Mouse (Mus musculus): ENCODE measurements around the gene Akt1s1.

The Akt1s1 gene

DNA sequence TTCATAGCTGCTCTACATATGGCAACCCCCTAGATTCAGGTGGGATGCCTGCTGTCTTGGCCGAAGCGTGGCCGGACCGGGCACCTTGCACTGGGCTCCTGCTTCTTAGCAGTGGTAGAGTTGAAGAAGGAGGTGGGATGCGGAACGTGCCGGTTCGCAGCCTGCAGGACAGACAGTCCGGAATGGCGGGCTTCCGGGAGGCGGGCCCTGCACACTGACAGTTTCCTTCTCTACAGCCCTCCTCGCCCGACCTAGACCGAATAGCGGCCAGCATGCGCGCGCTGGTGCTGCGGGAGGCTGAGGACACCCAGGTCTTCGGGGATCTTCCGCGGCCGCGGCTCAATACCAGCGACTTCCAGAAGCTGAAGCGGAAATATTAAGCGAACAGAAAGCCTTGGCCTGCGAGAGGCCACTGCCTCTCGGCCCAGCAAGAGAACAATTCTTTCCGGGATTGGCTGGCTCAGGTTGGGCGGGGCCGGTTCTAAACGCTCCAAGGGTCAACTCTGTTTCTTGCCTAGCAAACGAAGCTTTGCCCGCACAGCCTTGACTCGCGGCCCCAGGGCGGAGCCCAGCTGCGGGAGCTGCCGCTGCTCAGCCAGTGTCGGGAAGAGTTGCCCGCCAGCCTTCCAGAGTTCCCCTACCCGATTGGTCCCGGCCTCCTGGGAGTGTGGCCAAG is 5.7 kb downstream of the Akt1s1 start:
- DNase-seq, result peak; percentile 90 to 95

GRCm38 (mm10) chr7:44855036-44855435 is 6.2 kb downstream of the Akt1s1 start:
- DNase-seq, result no peak

- no peak for DNase-seq
Measured at GRCm38 (mm10) chr7:44856265-44856916, 7.6 kb downstream of the Akt1s1 start.

GRCm38 (mm10) chr7:44857042-44857552 is 8.3 kb downstream of the Akt1s1 start, which contains the start of gene Pnkp:
TSS of gene Pnkp (plus strand) at chr7:44857139.
- peak; percentile 91 to 92 for DNase-seq

- peak; percentile 57 to 64 for DNase-seq
Measured at GRCm38 (mm10) chr7:44857905-44858304, 9.1 kb downstream of the Akt1s1 start.

DNA sequence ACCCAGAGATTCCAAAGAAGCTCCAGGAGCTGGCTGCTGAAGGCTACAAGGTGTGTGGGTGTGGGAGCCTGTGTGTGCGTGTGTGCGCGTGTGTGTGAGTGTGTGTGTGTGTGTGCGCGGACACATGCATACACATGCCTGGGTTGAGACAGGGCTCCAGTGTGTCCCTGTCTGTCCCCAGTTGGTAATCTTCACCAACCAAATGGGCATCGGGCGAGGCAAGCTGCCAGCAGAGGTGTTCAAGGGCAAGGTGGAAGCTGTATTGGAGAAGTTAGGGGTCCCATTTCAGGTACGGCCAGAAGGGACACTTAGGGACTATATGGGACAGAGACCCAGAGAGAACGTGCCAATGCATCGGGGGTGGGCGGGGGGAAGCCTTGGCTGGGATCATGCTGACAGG is 11.1 kb downstream of the Akt1s1 start:
- no peak for DNase-seq

- peak; percentile 82 to 83 for DNase-seq
Measured at GRCm38 (mm10) chr7:44860576-44861428, 12.0 kb downstream of the Akt1s1 start.

DNA sequence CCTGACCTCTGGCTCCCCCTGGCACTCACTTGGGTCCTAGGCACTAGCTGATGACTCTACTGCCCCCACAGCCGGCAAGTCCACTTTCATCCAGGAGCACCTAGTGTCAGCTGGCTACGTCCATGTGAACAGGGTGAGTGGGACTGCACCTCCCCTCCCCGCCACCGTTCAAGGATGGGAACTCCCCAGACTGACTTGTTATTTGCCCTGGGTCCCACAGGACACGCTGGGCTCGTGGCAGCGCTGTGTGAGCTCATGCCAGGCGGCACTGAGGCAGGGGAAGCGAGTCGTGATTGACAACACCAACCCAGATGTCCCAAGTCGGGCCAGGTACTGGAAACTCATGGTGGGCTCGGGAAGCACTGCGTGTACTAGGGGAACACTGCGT is 12.6 kb downstream of the Akt1s1 start:
- DNase-seq, result no peak

- DNase-seq, result no peak
Measured at GRCm38 (mm10) chr7:44862434-44862833, 13.6 kb downstream of the Akt1s1 start.

- DNase-seq, result no peak
Measured at GRCm38 (mm10) chr7:44863210-44863609, 14.4 kb downstream of the Akt1s1 start.

DNA sequence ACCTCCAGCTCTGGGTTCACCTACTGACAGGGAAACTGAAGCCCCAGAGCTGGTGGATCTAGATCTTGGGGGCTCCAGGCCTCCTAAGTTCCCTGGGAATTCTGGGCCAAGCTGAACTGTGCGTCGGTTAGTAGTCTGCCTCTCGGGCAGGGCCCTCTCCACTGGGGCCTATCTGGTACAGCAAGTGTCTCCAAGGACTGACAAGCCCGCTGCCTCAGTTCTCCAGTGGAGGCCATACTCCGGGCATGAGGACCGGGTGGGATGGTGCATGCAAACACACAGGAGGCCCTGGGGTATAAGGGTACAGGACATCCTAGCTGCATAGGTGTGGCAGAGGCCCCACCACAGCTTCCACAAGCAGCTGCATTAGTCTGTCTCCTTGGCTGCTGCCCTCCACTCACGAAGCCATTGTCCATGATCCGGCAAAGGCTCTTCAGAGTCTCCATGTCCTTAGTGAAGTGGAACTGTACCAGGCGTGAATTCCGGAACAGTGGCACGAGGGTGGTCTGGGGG is 15.2 kb downstream of the Akt1s1 start:
- DNase-seq, result no peak

DNA sequence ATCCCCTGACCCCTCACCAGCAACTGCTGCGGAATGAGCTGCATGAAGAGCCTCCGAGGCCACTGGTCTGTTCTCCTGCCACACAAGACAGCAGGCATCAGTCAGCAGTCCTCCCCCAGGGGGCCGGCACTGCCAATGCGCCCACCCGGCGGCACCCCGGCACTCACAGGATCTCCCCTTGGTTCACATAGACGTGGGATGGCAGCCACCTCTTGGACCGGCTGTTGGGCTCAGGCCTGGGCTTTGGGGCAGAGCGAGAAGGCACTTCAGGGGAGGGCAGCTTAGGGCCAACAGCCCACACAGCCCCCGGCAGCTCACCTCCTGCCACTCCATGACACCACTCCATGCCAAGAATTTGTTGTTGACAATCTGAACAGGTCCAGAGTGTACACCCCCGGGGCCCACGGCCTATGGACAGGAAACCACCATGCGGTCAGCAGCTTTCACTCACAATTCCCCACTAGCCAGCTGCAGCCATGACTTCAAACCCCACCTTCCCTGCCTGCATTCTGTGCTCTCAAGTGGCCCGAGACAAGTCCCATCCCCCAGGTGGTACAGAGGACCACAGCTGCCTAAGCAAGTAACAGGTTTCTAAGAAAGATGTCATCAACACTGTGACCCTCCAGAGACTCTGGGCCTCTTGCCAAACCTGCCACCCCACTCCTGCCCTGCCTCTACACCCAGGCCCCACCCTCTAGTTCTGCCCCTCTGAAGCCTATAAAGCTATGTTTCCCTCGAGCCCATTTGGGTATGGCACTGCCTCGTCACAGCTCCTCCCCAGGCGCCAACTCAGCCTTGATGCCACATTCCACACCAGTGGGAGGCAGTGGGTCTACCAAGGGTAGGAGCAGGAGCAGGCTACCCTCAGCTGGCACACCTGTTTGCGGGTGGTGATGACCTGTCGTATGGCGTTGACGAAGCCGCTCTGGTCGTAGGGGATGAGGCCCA is 16.1 kb downstream of the Akt1s1 start:
- peak; percentile 59 to 74 for DNase-seq

DNA sequence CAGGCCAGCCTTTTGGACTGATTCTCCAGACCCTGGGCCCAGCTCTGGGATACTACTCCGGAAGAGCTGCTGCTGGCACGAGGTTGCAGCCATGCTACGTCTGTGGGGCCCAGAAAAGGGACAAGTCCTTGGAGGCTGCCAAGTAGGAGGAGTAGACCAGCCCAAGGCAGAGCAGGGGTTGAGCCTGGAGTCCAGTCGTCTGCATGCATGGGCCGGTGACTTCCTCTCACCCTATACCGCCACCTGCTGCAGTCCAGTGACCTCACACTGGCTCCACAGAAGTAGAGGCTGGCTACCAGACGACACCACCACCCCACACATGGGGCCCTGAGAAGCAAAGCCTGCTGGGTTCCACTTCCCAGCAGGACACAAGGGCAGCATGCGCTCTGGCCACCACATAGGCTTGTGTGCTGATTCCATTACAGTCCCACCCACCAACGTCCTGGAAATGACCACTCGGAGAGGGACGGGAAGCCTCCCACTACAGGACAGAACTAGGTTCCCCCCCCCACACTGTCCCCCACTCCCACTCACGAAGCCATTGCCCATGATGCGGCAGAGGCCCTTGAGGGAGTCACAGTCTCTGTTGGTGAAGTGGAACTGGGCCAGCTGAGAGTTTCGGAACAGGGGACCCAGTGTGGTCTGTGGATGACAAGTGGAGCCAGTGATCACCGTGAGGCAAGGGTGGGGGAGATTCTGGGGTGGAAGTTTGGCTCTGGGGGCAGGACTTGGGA is 17.7 kb downstream of the Akt1s1 start:
- peak; percentile 79 to 89 for DNase-seq

GRCm38 (mm10) chr7:44867010-44867702 is 18.4 kb downstream of the Akt1s1 start:
- no peak for DNase-seq

DNA sequence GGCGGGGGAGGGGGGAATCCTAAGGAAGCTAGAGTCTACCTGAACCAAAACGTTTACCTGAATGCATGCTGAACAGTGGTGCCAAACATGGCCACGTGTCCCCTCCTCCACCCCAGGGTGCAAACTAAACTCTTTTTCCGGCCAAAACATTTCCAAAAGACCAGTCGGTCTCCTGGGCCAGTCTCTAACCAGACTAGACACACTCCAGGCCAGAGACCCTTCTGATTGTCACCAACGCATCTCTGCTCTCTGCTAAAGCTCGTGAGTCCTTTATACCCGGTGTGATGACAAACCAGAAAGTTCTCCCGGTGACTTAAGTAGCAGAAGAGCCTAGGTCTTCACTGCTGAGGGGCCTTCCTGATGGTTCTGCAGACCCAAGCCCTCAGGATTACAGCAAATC is 19.0 kb downstream of the Akt1s1 start:
- DNase-seq, result no peak

DNA sequence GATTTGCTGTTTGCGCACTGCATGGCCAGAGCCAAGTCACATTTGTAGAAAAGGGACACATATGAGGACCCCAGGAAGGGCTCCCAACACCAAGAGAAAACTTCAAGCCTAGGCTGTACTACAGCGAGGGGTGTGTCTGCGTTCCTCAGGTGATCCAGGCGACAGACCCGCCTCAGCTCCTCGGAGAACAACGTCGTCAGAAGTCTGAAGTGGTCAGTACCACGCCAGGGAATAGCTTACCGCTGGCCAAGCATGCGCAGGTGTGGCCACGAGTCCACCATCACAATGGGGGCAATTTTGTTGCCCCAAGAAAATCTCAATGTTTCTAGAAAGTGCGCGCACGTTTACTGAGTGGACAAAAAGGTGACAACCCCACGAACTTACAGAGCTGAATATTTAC is 19.7 kb downstream of the Akt1s1 start:
- DNase-seq, result peak; percentile 64 to 81

GRCm38 (mm10) chr7:44868919-44869696 is 20.3 kb downstream of the Akt1s1 start:
- DNase-seq, result peak; percentile 80 to 90

DNA sequence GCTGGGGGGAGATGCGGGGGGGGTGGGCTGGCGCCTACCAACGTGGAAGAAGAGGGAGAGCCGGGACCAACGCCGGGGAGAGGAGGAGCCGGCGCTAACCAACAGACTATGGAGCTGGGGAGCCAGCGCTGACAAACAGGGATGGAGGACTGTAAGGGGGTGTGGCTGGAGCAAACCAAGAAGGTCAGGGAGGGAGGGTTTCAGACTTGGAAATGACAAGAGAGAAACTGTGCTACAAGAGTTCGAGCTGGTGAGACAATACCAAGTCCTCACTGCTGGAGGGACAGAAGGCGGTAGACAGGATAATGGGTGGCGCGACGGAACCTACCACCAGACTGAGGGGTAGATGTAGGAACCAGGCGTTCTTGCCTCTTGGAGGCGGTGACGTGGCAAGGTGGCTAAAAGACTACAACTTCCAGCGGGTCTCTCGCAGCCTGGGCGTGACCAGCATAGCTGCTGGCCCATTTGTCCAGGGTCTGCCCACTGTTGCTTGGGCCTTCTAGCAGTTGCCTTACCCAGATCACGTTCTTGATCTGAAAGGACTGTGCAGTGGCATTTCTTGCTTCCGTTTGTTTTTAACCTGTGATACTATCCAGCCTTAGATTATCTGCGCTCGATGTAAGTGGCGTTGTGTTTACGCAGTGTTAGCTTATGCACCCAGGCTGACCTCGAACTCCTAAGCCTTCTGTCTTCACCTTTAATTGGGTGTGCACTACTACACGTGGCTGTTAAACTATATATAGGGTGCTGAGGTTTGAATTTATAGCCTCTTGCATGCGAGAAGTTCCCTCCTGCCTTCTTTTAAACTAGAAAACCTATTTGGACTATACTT is 21.1 kb downstream of the Akt1s1 start, which contains the start of gene Ptov1:
TSS of gene Ptov1 (minus strand) at position 92 of the 832 bp plus-strand sequence.
- DNase-seq, result peak; percentile 93 to 97

GRCm38 (mm10) chr7:44870614-44871013 is 21.8 kb downstream of the Akt1s1 start:
- DNase-seq, result no peak

Data from lung, postnatal 4 days (tissue).